Mouse (Mus musculus): ENCODE results near the gene Vmn1r54. TPM values are rescaled to one million over a fixed set of nuclear protein-coding genes. Genes with fewer than 3 reads are reported as not detected.
"Not testable (repeated sequence)": the region's sequence is repeated elsewhere in the genome, so short reads cannot be mapped to it uniquely, and the experiment has no call there.

Gene Vmn1r54
- not detected in 2 replicates for polyA plus RNA-seq (2012)

GRCm38 (mm10) chr6:90246000-90246399 is at the start of gene Vmn1r54:
Gene Vmn1r54, plus strand, starts transcription at chr6:90246300.
- Histone ChIP-seq H3K4me1 (ENCODE audit: control insufficient read depth) (no peaks in the 10 kb centered on the region), H3K4me3 (replicated peaks) (no peak within 1 kb of the TSS), H3K36me3 (ENCODE audit: control insufficient read depth) (no peaks in the 10 kb centered on the region), H3K27me3 (ENCODE audit: control insufficient read depth) (no peaks in the 10 kb centered on the region), H3K9me3 (ENCODE audit: control insufficient read depth, low read length) (peaks cover 3% of the 10 kb centered on the region; the same call in 1 of the 2 replicates)
- no peak for TF ChIP-seq TAL1 (IDR thresholded peaks at IDR 0.05; ENCODE audit: low read length)
- no peak for TF ChIP-seq GATA1 (IDR thresholded peaks at IDR 0.05; ENCODE audit: low read length)

- not testable (repeated sequence) for H3K36me3 ChIP-seq (ENCODE audit: control insufficient read depth); H3K9me3 ChIP-seq (ENCODE audit: control insufficient read depth, low read length); H3K4me3 ChIP-seq (replicated peaks); H3K4me1 ChIP-seq (ENCODE audit: control insufficient read depth); H3K27me3 ChIP-seq (ENCODE audit: control insufficient read depth)
Measured at GRCm38 (mm10) chr6:90202493-90202892, 43.6 kb upstream of the Vmn1r54 start, which contains the start of gene V1ra8. Gene V1ra8, plus strand, starts transcription at chr6:90202793.

- TF ChIP-seq TAL1 (IDR thresholded peaks at IDR 0.05; ENCODE audit: low read length) (no peak), GATA1 (IDR thresholded peaks at IDR 0.05; ENCODE audit: low read length) (no peak)
- Histone ChIP-seq H3K36me3 (ENCODE audit: control insufficient read depth) (no peaks in the 10 kb centered on the region), H3K4me3 (replicated peaks) (no peak within 1 kb of the TSS), H3K9me3 (ENCODE audit: control insufficient read depth, low read length) (peaks cover 5% of the 10 kb centered on the region), H3K27me3 (ENCODE audit: control insufficient read depth) (no peaks in the 10 kb centered on the region), H3K4me1 (ENCODE audit: control insufficient read depth) (no peaks in the 10 kb centered on the region)
Measured at GRCm38 (mm10) chr6:90224338-90224737, 21.8 kb upstream of the Vmn1r54 start, which contains the start of gene Vmn1r53. Gene Vmn1r53, minus strand, starts transcription at chr6:90224438.

- H3K4me1 ChIP-seq (ENCODE audit: control insufficient read depth); H3K36me3 ChIP-seq (ENCODE audit: control insufficient read depth); H3K4me3 ChIP-seq (replicated peaks): not testable (repeated sequence)
- H3K9me3 ChIP-seq (ENCODE audit: control insufficient read depth, low read length) = peaks cover 21% of the 10 kb centered on the region
- peaks cover 12% of the 10 kb centered on the region for H3K27me3 ChIP-seq (ENCODE audit: control insufficient read depth)
Measured at GRCm38 (mm10) chr6:90232114-90232513, 14.0 kb upstream of the Vmn1r54 start.

- Histone ChIP-seq H3K27me3 (ENCODE audit: control insufficient read depth) (peaks cover 12% of the 10 kb centered on the region), H3K9me3 (ENCODE audit: control insufficient read depth, low read length) (peaks cover 21% of the 10 kb centered on the region), H3K4me3 (replicated peaks) (no peak overlapping the region), H3K4me1 (ENCODE audit: control insufficient read depth) (no peaks in the 10 kb centered on the region), H3K36me3 (ENCODE audit: control insufficient read depth) (no peaks in the 10 kb centered on the region)
- TF ChIP-seq GATA1 (IDR thresholded peaks at IDR 0.05; ENCODE audit: low read length) = no peak
- TF ChIP-seq TAL1 (IDR thresholded peaks at IDR 0.05; ENCODE audit: low read length) = no peak
Measured at GRCm38 (mm10) chr6:90232681-90233080, 13.4 kb upstream of the Vmn1r54 start.

- no peak for TF ChIP-seq TAL1 (IDR thresholded peaks at IDR 0.05; ENCODE audit: low read length)
- H3K36me3 ChIP-seq (ENCODE audit: control insufficient read depth) = no peaks in the 10 kb centered on the region
- no peak overlapping the region for H3K4me3 ChIP-seq (replicated peaks)
- H3K27me3 ChIP-seq (ENCODE audit: control insufficient read depth) = no peaks in the 10 kb centered on the region
- H3K9me3 ChIP-seq (ENCODE audit: control insufficient read depth, low read length) = peaks cover 3% of the 10 kb centered on the region; the same call in 1 of the 2 replicates
- H3K4me1 ChIP-seq (ENCODE audit: control insufficient read depth) = no peaks in the 10 kb centered on the region
Measured at GRCm38 (mm10) chr6:90244019-90244418, 2.1 kb upstream of the Vmn1r54 start.

GRCm38 (mm10) chr6:90288265-90288664 is 42.2 kb downstream of the Vmn1r54 start:
- H3K36me3 ChIP-seq (ENCODE audit: control insufficient read depth) = no peaks in the 10 kb centered on the region
- H3K4me3 ChIP-seq (replicated peaks) = no peak overlapping the region
- peaks cover 8% of the 10 kb centered on the region for H3K9me3 ChIP-seq (ENCODE audit: control insufficient read depth, low read length)
- H3K4me1 ChIP-seq (ENCODE audit: control insufficient read depth) = no peaks in the 10 kb centered on the region
- TF ChIP-seq GATA1 (IDR thresholded peaks at IDR 0.05; ENCODE audit: low read length) (no peak), TAL1 (IDR thresholded peaks at IDR 0.05; ENCODE audit: low read length) (no peak)
- no peaks in the 10 kb centered on the region for H3K27me3 ChIP-seq (ENCODE audit: control insufficient read depth)

- no peak for TF ChIP-seq GATA1 (IDR thresholded peaks at IDR 0.05; ENCODE audit: low read length)
- no peak for TF ChIP-seq TAL1 (IDR thresholded peaks at IDR 0.05; ENCODE audit: low read length)
- Histone ChIP-seq H3K4me1 (ENCODE audit: control insufficient read depth) (no peaks in the 10 kb centered on the region), H3K4me3 (replicated peaks) (no peak within 1 kb of the TSS), H3K36me3 (ENCODE audit: control insufficient read depth) (no peaks in the 10 kb centered on the region), H3K27me3 (ENCODE audit: control insufficient read depth) (no peaks in the 10 kb centered on the region), H3K9me3 (ENCODE audit: control insufficient read depth, low read length) (0 out of 2 replicates have a peak, but pooled peaks cover 1% of the 10 kb centered on the region)
Measured at GRCm38 (mm10) chr6:90300919-90301318, 54.8 kb downstream of the Vmn1r54 start, which contains the start of gene BC048671. Gene BC048671, plus strand, starts transcription at chr6:90301219.

GRCm38 (mm10) chr6:90306315-90306975 is 60.3 kb downstream of the Vmn1r54 start:
- no peak for TF ChIP-seq GATA1 (IDR thresholded peaks at IDR 0.05; ENCODE audit: low read length)
- no peak for TF ChIP-seq TAL1 (IDR thresholded peaks at IDR 0.05; ENCODE audit: low read length)
- peaks cover 9% of the 10 kb centered on the region; the same call in 1 of the 2 replicates for H3K27me3 ChIP-seq (ENCODE audit: control insufficient read depth)
- H3K36me3 ChIP-seq (ENCODE audit: control insufficient read depth) = peaks cover 6% of the 10 kb centered on the region
- H3K4me3 ChIP-seq (replicated peaks) = no peak overlapping the region
- H3K9me3 ChIP-seq (ENCODE audit: control insufficient read depth, low read length) = peaks cover 12% of the 10 kb centered on the region
- no peaks in the 10 kb centered on the region; the same call in 1 of the 2 replicates for H3K4me1 ChIP-seq (ENCODE audit: control insufficient read depth)

Data from erythroblast, embryonic 14.5 days (primary cell).